Mouse (Mus musculus) B cell, adult 2 months (primary cell): ENCODE measurements around the gene Aig1.

Experiments
- DNase-seq, 2 experiments: peaks; one replicate each; pipeline ENCODE4 v3.0.0; 2022

Gene Aig1

GRCm38 (mm10) chr10:13844864-13845263, 23.9 kb downstream of the Aig1 start:
- DNase-seq, result no peak

GRCm38 (mm10) chr10:13843746-13844145, 25.0 kb downstream of the Aig1 start:
- no peak for DNase-seq

- DNase-seq, result no peak
Measured at GRCm38 (mm10) chr10:13842855-13843254, 25.9 kb downstream of the Aig1 start.

- DNase-seq, result no peak
Measured at GRCm38 (mm10) chr10:13838511-13839126, 30.2 kb downstream of the Aig1 start.

- DNase-seq, result no peak
Measured at GRCm38 (mm10) chr10:13837709-13838456, 30.9 kb downstream of the Aig1 start.

- DNase-seq, result no peak
Measured at GRCm38 (mm10) chr10:13836956-13837355, 31.8 kb downstream of the Aig1 start.

- no peak for DNase-seq
Measured at GRCm38 (mm10) chr10:13835737-13836475, 32.9 kb downstream of the Aig1 start.

GRCm38 (mm10) chr10:13834056-13834455, 34.7 kb downstream of the Aig1 start:
- no peak for DNase-seq

GRCm38 (mm10) chr10:13833066-13833566, 35.7 kb downstream of the Aig1 start:
- no peak for DNase-seq

GRCm38 (mm10) chr10:13832546-13833033, 36.2 kb downstream of the Aig1 start:
- no peak for DNase-seq

GRCm38 (mm10) chr10:13827150-13827549, 41.6 kb downstream of the Aig1 start:
- no peak for DNase-seq

GRCm38 (mm10) chr10:13813591-13813990, 55.2 kb downstream of the Aig1 start:
- DNase-seq, result no peak

GRCm38 (mm10) chr10:13808291-13808690, 60.5 kb downstream of the Aig1 start:
- no peak for DNase-seq

GRCm38 (mm10) chr10:13806806-13807205, 62.0 kb downstream of the Aig1 start:
- no peak for DNase-seq

GRCm38 (mm10) chr10:13801296-13801695, 67.5 kb downstream of the Aig1 start:
- no peak for DNase-seq

GRCm38 (mm10) chr10:13793458-13793857, 75.3 kb downstream of the Aig1 start:
- no peak for DNase-seq

- no peak for DNase-seq
Measured at GRCm38 (mm10) chr10:13792788-13793187, 76.0 kb downstream of the Aig1 start.

- no peak for DNase-seq
Measured at GRCm38 (mm10) chr10:13789604-13790003, 79.2 kb downstream of the Aig1 start.

GRCm38 (mm10) chr10:13788057-13788456, 80.7 kb downstream of the Aig1 start:
- no peak for DNase-seq

GRCm38 (mm10) chr10:13782774-13783173, 86.0 kb downstream of the Aig1 start:
- no peak for DNase-seq

- no peak for DNase-seq
Measured at GRCm38 (mm10) chr10:13782235-13782757, 86.5 kb downstream of the Aig1 start.

- DNase-seq, result no peak
Measured at GRCm38 (mm10) chr10:13776014-13776413, 92.8 kb downstream of the Aig1 start.

GRCm38 (mm10) chr10:13775411-13775810, 93.4 kb downstream of the Aig1 start:
- DNase-seq, result no peak
